Mouse (Mus musculus): ENCODE data around the gene Prrg3. TPM values are rescaled to one million over a fixed set of nuclear protein-coding genes. Genes with fewer than 3 reads are reported as not detected.

The Prrg3 gene
- polyA plus RNA-seq, 1 experiment from 2014 or later: 0.59 TPM

DNA sequence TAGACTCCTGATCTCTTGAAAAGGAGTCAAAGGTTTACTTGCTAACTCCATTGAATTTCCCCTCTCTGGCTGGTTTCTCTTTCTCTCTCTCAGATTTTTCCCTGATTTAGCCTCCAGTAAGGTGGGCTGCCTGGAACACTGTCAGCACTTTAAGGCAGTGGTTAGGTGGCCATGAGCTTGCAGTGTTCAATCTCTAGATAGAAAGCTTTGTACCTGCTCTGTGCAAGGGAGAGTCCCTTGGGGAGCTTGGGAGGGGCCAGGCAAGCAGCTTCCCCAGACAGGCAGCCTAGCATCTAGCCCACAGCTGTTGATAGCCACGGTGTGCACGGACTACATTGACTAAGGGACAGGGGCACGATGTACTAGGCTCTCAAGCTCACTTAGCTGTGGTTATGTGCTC, 29.1 kb downstream of the Prrg3 start, which contains the start of gene Cnga2:
Cnga2 (plus strand) TSS at position 301 of the 400 bp plus-strand sequence.
- H3K4me3 ChIP-seq (ENCODE audit: low read depth, low read length): no peak within 1 kb of the TSS
- no peaks in the 10 kb centered on the region for H3K9me3 ChIP-seq (ENCODE audit: low read length)
- no peak within 1 kb of the TSS for H3K4me2 ChIP-seq (ENCODE audit: low read depth, low read length)
- TF ChIP-seq CTCF (IDR thresholded peaks at IDR 0.05; ENCODE audit: low read depth) (no peak), EP300 (IDR thresholded peaks at IDR 0.05; ENCODE audit: low read depth) (no peak)
- H3K36me3 ChIP-seq (replicated peaks; ENCODE audit: insufficient read depth, low read length): no peaks in the 10 kb centered on the region
- H3K4me1 ChIP-seq (ENCODE audit: insufficient read depth): no peaks in the 10 kb centered on the region
- no peaks in the 10 kb centered on the region for H3K27me3 ChIP-seq (ENCODE audit: insufficient read depth, low read length)
- no peak within 1 kb of the TSS for H3K27ac ChIP-seq (ENCODE audit: low read depth)
- ATAC-seq (no peak), DNase-seq (no peak)
- no peak within 1 kb of the TSS for H3K9ac ChIP-seq (replicated peaks)
- 71% methylated on average over 3 of the region's 3 CpGs for WGBS (ENCODE audit: insufficient replicate concordance)

DNA sequence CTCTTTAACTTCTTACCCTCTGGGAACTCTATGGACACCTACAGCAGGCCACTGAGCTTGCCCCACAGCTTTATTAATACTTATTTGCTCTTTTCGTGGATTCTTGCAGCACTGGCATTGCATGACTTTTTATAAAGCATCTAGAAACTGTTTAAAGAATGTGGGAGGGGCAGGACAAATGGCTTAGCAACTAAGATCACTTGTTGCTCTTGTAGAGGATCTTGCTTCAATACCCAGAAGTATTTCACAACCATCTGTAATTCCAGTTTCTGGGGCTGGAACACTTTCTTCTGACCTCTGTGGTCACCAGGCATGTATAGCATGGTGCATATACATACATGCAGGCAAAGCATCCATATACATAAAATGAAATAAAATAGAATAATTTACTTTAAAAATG, 33.5 kb downstream of the Prrg3 start:
- ATAC-seq (no peak), DNase-seq (no peak)
- no peak for TF ChIP-seq EP300 (IDR thresholded peaks at IDR 0.05; ENCODE audit: low read depth)
- TF ChIP-seq CTCF (IDR thresholded peaks at IDR 0.05; ENCODE audit: low read depth): no peak
- Histone ChIP-seq H3K27ac (ENCODE audit: low read depth) (no peak overlapping the region), H3K9ac (replicated peaks) (no peak overlapping the region), H3K4me1 (ENCODE audit: insufficient read depth) (no peaks in the 10 kb centered on the region), H3K27me3 (ENCODE audit: insufficient read depth, low read length) (no peaks in the 10 kb centered on the region), H3K4me3 (ENCODE audit: low read depth, low read length) (no peak overlapping the region), H3K36me3 (replicated peaks; ENCODE audit: insufficient read depth, low read length) (no peaks in the 10 kb centered on the region), H3K9me3 (ENCODE audit: low read length) (no peaks in the 10 kb centered on the region), H3K4me2 (ENCODE audit: low read depth, low read length) (no peak overlapping the region)
- WGBS (ENCODE audit: insufficient replicate concordance): 42% methylated on average over 1 of the region's 1 CpGs

DNA sequence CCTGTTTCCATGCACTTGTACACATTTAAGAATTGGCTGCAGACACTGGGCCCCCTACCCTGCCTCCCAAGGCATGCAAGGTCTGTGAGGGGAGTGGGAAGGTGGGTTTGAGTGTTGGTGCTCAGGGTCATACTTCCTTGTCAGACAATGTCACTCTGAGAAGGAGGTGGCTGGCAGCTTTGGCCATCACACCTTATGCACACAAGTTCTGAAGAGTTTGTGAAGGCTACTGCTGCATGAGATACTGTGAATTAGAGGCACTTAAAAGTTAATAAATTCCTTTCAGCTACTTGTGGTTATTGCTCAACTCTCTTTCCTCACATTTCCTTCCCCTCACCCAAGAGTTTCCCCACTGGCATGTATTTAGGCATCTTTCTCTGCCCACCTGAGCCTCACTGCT, 47.5 kb downstream of the Prrg3 start:
- Histone ChIP-seq H3K36me3 (replicated peaks; ENCODE audit: insufficient read depth, low read length) (no peaks in the 10 kb centered on the region), H3K4me3 (ENCODE audit: low read depth, low read length) (no peak overlapping the region), H3K27me3 (ENCODE audit: insufficient read depth, low read length) (no peaks in the 10 kb centered on the region), H3K9ac (replicated peaks) (no peak overlapping the region), H3K9me3 (ENCODE audit: low read length) (no peaks in the 10 kb centered on the region), H3K4me1 (ENCODE audit: insufficient read depth) (no peaks in the 10 kb centered on the region), H3K4me2 (ENCODE audit: low read depth, low read length) (no peak overlapping the region), H3K27ac (ENCODE audit: low read depth) (no peak overlapping the region)
- TF ChIP-seq CTCF (IDR thresholded peaks at IDR 0.05; ENCODE audit: low read depth) (no peak), EP300 (IDR thresholded peaks at IDR 0.05; ENCODE audit: low read depth) (no peak)
- DNase-seq: no peak
- ATAC-seq: no peak

DNA sequence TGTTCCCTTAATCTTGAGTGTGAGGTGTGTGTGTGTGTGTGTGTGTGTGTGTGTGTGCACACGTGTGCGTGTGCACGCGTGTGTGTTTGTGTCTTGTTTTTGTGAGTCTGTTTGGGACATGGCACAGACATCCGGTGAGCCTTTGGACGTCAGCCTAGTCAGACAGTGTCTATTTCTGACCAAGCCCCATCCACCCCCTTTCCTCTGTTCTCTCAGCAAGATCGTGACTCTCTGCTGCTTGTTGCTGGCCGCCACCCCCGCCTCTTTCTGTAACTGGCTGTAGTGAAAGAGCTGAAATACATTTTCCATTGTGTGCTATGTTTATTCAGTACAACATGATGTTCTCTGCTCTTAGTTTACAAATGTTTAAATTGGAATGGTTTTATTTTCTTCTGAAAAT, 49.8 kb downstream of the Prrg3 start:
- no peak for TF ChIP-seq EP300 (IDR thresholded peaks at IDR 0.05; ENCODE audit: low read depth)
- no peak for TF ChIP-seq CTCF (IDR thresholded peaks at IDR 0.05; ENCODE audit: low read depth)
- Histone ChIP-seq H3K9ac (replicated peaks) (no peak overlapping the region), H3K4me3 (ENCODE audit: low read depth, low read length) (no peak overlapping the region), H3K4me2 (ENCODE audit: low read depth, low read length) (no peak overlapping the region), H3K4me1 (ENCODE audit: insufficient read depth) (no peaks in the 10 kb centered on the region), H3K9me3 (ENCODE audit: low read length) (no peaks in the 10 kb centered on the region), H3K27me3 (ENCODE audit: insufficient read depth, low read length) (no peaks in the 10 kb centered on the region), H3K36me3 (replicated peaks; ENCODE audit: insufficient read depth, low read length) (no peaks in the 10 kb centered on the region), H3K27ac (ENCODE audit: low read depth) (no peak overlapping the region)
- no peak for ATAC-seq
- DNase-seq: peak; percentile 11
- WGBS (ENCODE audit: insufficient replicate concordance): 54% methylated on average over 9 of the region's 9 CpGs

- DNase-seq (peak; percentile 16), ATAC-seq (no peak)
- Histone ChIP-seq H3K36me3 (replicated peaks; ENCODE audit: insufficient read depth, low read length) (no peaks in the 10 kb centered on the region), H3K4me1 (ENCODE audit: insufficient read depth) (no peaks in the 10 kb centered on the region), H3K27ac (ENCODE audit: low read depth) (no peak overlapping the region), H3K4me3 (ENCODE audit: low read depth, low read length) (no peak overlapping the region), H3K9me3 (ENCODE audit: low read length) (no peaks in the 10 kb centered on the region), H3K9ac (replicated peaks) (no peak overlapping the region), H3K4me2 (ENCODE audit: low read depth, low read length) (no peak overlapping the region), H3K27me3 (ENCODE audit: insufficient read depth, low read length) (no peaks in the 10 kb centered on the region)
- whole genome bisulfite sequencing (ENCODE audit: insufficient replicate concordance): 31% methylated on average over 3 of the region's 3 CpGs
- peak; percentile 54 for TF ChIP-seq CTCF (IDR thresholded peaks at IDR 0.05; ENCODE audit: low read depth)
- no peak for TF ChIP-seq EP300 (IDR thresholded peaks at IDR 0.05; ENCODE audit: low read depth)
Observed at GRCm38 (mm10) chrX:72012804-72013203, 50.4 kb downstream of the Prrg3 start.

DNA sequence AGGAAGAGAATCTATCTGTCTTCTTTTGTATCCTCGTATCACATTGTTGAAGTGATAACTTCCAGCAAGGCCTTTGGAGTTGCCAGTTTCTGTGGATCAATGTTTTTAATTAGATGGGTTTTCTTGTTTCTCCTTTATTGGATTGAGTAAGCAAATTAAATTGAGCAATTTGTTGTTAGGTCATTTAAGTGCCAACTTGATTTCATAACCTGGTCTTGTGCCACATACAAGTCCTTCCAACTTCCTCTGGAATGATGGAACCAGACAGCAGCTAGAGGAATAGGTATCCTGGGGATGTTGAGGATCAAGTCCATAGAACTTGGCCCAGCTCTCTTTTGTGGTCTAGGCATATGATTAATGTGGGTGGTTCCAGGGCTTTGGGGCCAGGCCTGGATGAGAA, 59.8 kb downstream of the Prrg3 start:
- H3K4me3 ChIP-seq (ENCODE audit: low read depth, low read length): no peak overlapping the region
- ATAC-seq (no peak), DNase-seq (no peak)
- no peak overlapping the region for H3K4me2 ChIP-seq (ENCODE audit: low read depth, low read length)
- 70% methylated on average over 1 of the region's 1 CpGs for WGBS (ENCODE audit: insufficient replicate concordance)
- H3K9me3 ChIP-seq (ENCODE audit: low read length): no peaks in the 10 kb centered on the region
- no peak overlapping the region for H3K9ac ChIP-seq (replicated peaks)
- H3K27ac ChIP-seq (ENCODE audit: low read depth): no peak overlapping the region
- TF ChIP-seq EP300 (IDR thresholded peaks at IDR 0.05; ENCODE audit: low read depth) (no peak), CTCF (IDR thresholded peaks at IDR 0.05; ENCODE audit: low read depth) (no peak)
- H3K4me1 ChIP-seq (ENCODE audit: insufficient read depth): no peaks in the 10 kb centered on the region
- H3K36me3 ChIP-seq (replicated peaks; ENCODE audit: insufficient read depth, low read length): no peaks in the 10 kb centered on the region
- 0 out of 2 replicates have a peak, but pooled peaks cover 4% of the 10 kb centered on the region for H3K27me3 ChIP-seq (ENCODE audit: insufficient read depth, low read length)

Other genes starting within 250 kb of the Prrg3 start
- gene Vma21, start 146.7 kb upstream of the Prrg3 start, polyA plus RNA-seq (2015; fragmentation: Nextera tagmentation; extraction: Ambion mirVana): 33.0 and 33.9 TPM in 2 replicates
- gene Gm1141, start 41.6 kb upstream of the Prrg3 start, polyA plus RNA-seq (2015; fragmentation: Nextera tagmentation; extraction: Ambion mirVana): not detected in 2 replicates
- gene Fate1, start 10.4 kb downstream of the Prrg3 start, polyA plus RNA-seq (2015; fragmentation: Nextera tagmentation; extraction: Ambion mirVana): not detected in 2 replicates
- not detected in 2 replicates for gene Cnga2, start 29.2 kb downstream of the Prrg3 start, polyA plus RNA-seq (2015; fragmentation: Nextera tagmentation; extraction: Ambion mirVana)

Data from liver, postnatal 0 days (tissue).